Mouse (Mus musculus) testis, adult 2 months (tissue): ENCODE data around the gene Cfap46. TPM values are rescaled to one million over a fixed set of nuclear protein-coding genes. Genes with fewer than 3 reads are reported as not detected.

Experiments
- H3K27ac ChIP-seq: fragments of 200-500 bp; 2 replicates; pipeline ENCODE4 v1.5.1; 2012; ENCODE audit warnings: low read depth, low read length; ENCODE audit not compliant: control insufficient read depth, insufficient read depth
- H3K27me3 ChIP-seq: fragments of 200-500 bp; 2 replicates; pipeline ENCODE4 v1.6.1; 2012; ENCODE audit warnings: mild to moderate bottlenecking, low read length, moderate library complexity; ENCODE audit not compliant: control insufficient read depth, insufficient read depth
- H3K36me3 ChIP-seq: fragments of 200-500 bp; 2 replicates; pipeline ENCODE4 v1.6.1; 2012; ENCODE audit warnings: mild to moderate bottlenecking, low read length; ENCODE audit not compliant: control insufficient read depth, insufficient read depth
- H3K4me1 ChIP-seq: fragments of 200-500 bp; 2 replicates; pipeline ENCODE4 v1.6.1; 2012; ENCODE audit warnings: low read length; ENCODE audit not compliant: control insufficient read depth, insufficient read depth
- H3K4me3 ChIP-seq: fragments of 200-500 bp; 2 replicates; pipeline ENCODE4 v1.5.1; 2012; ENCODE audit warnings: low read depth, mild to moderate bottlenecking, low read length, moderate library complexity, mixed read lengths; ENCODE audit not compliant: control insufficient read depth
- CTCF ChIP-seq: fragments of 200-500 bp; IDR thresholded peaks from 2 replicates; pipeline ENCODE4 v1.5.1; 2012; ENCODE audit warnings: low read depth, mild to moderate bottlenecking, inconsistent platforms, low read length, moderate library complexity; ENCODE audit not compliant: control insufficient read depth, insufficient read depth, insufficient replicate concordance
- POLR2A ChIP-seq: fragments of 200-500 bp; IDR thresholded peaks from 2 replicates; pipeline ENCODE4 v1.6.1; 2012; ENCODE audit warnings: low read depth, mild to moderate bottlenecking, inconsistent platforms, low read length, moderate library complexity; ENCODE audit not compliant: control insufficient read depth
- polyA plus RNA-seq: library from polyadenylated mRNA; depleted of rRNA; stranded (reverse); fragments of >200 nt; gene quantifications from 2 replicates; pipeline ENCODE4 v1.2.3, GENCODE M21; 2012

Gene Cfap46
- polyA plus RNA-seq, 1 experiment, result 94.6 TPM

GRCm38 (mm10) chr7:139595862-139596261, 87.8 kb downstream of the Cfap46 start:
- H3K36me3 ChIP-seq, result no peaks in the 10 kb centered on the region
- no peak for TF ChIP-seq CTCF
- TF ChIP-seq POLR2A, result no peak
- no peaks in the 10 kb centered on the region for H3K27me3 ChIP-seq
- H3K4me1 ChIP-seq, result no peaks in the 10 kb centered on the region
- no peak overlapping the region for H3K4me3 ChIP-seq
- no peak overlapping the region for H3K27ac ChIP-seq

- Histone ChIP-seq H3K4me1 (no peaks in the 10 kb centered on the region), H3K27ac (no peak overlapping the region), H3K36me3 (no peaks in the 10 kb centered on the region), H3K27me3 (no peaks in the 10 kb centered on the region), H3K4me3 (no peak overlapping the region)
- no peak for TF ChIP-seq POLR2A
- TF ChIP-seq CTCF, result no peak
These were observed 88.3 kb downstream of the Cfap46 start for GRCm38 (mm10) chr7:139595311-139595710.

- Histone ChIP-seq H3K4me3 (no peak overlapping the region), H3K27ac (no peak overlapping the region), H3K27me3 (no peaks in the 10 kb centered on the region), H3K4me1 (no peaks in the 10 kb centered on the region), H3K36me3 (no peaks in the 10 kb centered on the region)
- no peak for TF ChIP-seq CTCF
- TF ChIP-seq POLR2A, result no peak
These were observed 92.3 kb downstream of the Cfap46 start for GRCm38 (mm10) chr7:139591311-139591710.

GRCm38 (mm10) chr7:139590302-139590701, 93.3 kb downstream of the Cfap46 start:
- Histone ChIP-seq H3K27ac (no peak overlapping the region), H3K36me3 (no peaks in the 10 kb centered on the region), H3K4me1 (peaks cover 3% of the 10 kb centered on the region), H3K4me3 (no peak overlapping the region), H3K27me3 (no peaks in the 10 kb centered on the region; the same call in 1 of the 2 replicates)
- TF ChIP-seq CTCF (peak; percentile 87; the same call in 1 of the 2 replicates), POLR2A (no peak)

- H3K4me1 ChIP-seq, result peaks cover 24% of the 10 kb centered on the region
- TF ChIP-seq CTCF, result no peak
- no peak for TF ChIP-seq POLR2A
- H3K4me3 ChIP-seq, result no peak overlapping the region
- no peaks in the 10 kb centered on the region for H3K36me3 ChIP-seq
- H3K27ac ChIP-seq, result no peak overlapping the region
- H3K27me3 ChIP-seq, result peaks cover 2% of the 10 kb centered on the region; the same call in 1 of the 2 replicates
These were observed 95.7 kb downstream of the Cfap46 start for GRCm38 (mm10) chr7:139587919-139588318.

GRCm38 (mm10) chr7:139585183-139585821, 98.3 kb downstream of the Cfap46 start:
- peaks cover 2% of the 10 kb centered on the region; the same call in 1 of the 2 replicates for H3K27me3 ChIP-seq
- H3K4me3 ChIP-seq, result no peak overlapping the region; the same call in 1 of the 2 replicates
- H3K36me3 ChIP-seq, result no peaks in the 10 kb centered on the region
- no peak overlapping the region for H3K27ac ChIP-seq
- TF ChIP-seq POLR2A (no peak), CTCF (no peak)
- peaks cover 40% of the 10 kb centered on the region for H3K4me1 ChIP-seq

GRCm38 (mm10) chr7:139584221-139585175, 99.1 kb downstream of the Cfap46 start:
- no peaks in the 10 kb centered on the region for H3K36me3 ChIP-seq
- TF ChIP-seq CTCF (no peak), POLR2A (no peak)
- peaks cover 2% of the 10 kb centered on the region; the same call in 1 of the 2 replicates for H3K27me3 ChIP-seq
- no peak overlapping the region for H3K27ac ChIP-seq
- H3K4me3 ChIP-seq, result peak overlapping the region; percentile 31
- peaks cover 40% of the 10 kb centered on the region for H3K4me1 ChIP-seq
